7 mouse cellular contexts compared by ENCODE assay signal in the genomic region with DNA sequence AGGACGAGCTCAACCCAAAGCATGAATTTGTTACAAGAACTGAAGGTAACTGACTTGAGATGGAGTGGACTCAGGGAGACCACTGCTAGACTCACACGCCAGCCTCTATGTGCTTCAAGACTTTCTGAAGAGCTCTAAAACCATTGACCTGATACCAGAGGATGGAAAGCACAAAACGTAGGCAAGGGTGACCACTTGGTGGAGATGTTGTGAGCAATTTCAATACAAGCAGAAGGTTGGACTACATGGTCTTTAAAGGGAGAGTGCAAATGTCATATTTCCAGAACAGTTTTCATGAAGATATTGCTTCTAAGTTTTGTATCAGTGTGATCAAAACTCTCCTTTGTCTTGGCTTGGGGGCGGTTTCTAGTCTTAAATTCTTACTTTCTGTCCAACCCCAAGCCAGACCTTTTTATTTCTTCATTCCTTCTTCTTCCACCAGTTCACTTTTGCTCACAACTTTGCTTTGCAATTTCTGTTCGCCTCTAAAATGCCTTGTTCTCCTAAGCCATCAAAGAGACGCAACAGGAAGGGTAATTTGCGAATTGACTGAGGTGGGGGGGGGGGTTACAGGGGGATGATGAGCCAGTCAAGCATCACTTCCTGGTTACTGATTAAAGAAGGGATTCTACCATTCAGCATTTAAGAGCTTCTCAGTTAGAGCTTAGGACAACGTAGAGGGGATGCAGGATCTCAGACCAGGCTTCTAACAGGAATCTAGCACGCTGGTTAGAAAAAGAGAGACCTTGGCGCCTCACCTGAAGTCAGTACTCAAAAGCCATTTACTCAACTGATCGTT. TPM values are rescaled to one million over a fixed set of nuclear protein-coding genes. Genes with fewer than 3 reads are reported as not detected.
DNase-seq lines count a peak whose midpoint lies in the region; ATAC-seq lines count a peak whose summit lies in the region.

No protein-coding gene starts in this region.

- no peaks in the 10 kb centered on the region for H3K36me3 ChIP-seq in forebrain, embryonic 14.5 days (ENCODE audit: control insufficient read depth, insufficient read depth, low read length)
- no peaks in the 10 kb centered on the region for H3K36me3 ChIP-seq in macrophage (ENCODE audit: inconsistent target)

- ATAC-seq in forebrain, embryonic 14.5 days, result no peak

- H3K9ac ChIP-seq in forebrain, embryonic 14.5 days (ENCODE audit: low read length), result no peak overlapping the region

- no peaks in the 10 kb centered on the region for H3K4me1 ChIP-seq in forebrain, embryonic 14.5 days (ENCODE audit: control insufficient read depth, insufficient read depth, low read length)

- no peak overlapping the region for H3K4me3 ChIP-seq in forebrain, embryonic 14.5 days (ENCODE audit: low read depth, low read length)
- H3K4me3 ChIP-seq in macrophage (ENCODE audit: inconsistent target), result peak overlapping the region; percentile 42; the same call in 1 of the 2 replicates

- peak; percentile 70 for DNase-seq in 416B (ENCODE audit: low read depth)
- DNase-seq in CD4-positive, CD25-positive, alpha-beta regulatory T cell, adult 2 months (ENCODE audit: low read depth, low spot score), result peak; percentile 42
- DNase-seq in forebrain, embryonic 14.5 days (ENCODE audit: low spot score), result no peak
- DNase-seq in kidney, adult 9 months, result peak; percentile 50
- no peak for DNase-seq in urinary bladder, adult 18-20 months (ENCODE audit: low spot score in 2 of 2)
- DNase-seq in retina, embryonic 14.5 days (ENCODE audit: low spot score), result no peak

- 47% methylated on average over 11 of the region's 11 CpGs for WGBS in forebrain, embryonic 14.5 days
- 27% methylated on average over 9 of the region's 11 CpGs for WGBS in macrophage (ENCODE audit: missing documents)

- peak overlapping the region; percentile 33 for H3K4me2 ChIP-seq in forebrain, embryonic 14.5 days (ENCODE audit: low read length)

- no peaks in the 10 kb centered on the region for H3K9me3 ChIP-seq in forebrain, embryonic 14.5 days (replicated peaks; ENCODE audit: control insufficient read depth, low read length)

- peaks cover 16% of the 10 kb centered on the region for H3K79me2 ChIP-seq in macrophage (ENCODE audit: inconsistent target)

- no peak overlapping the region for H3K27ac ChIP-seq in forebrain, embryonic 14.5 days (ENCODE audit: low read depth, low read length)
- peak overlapping the region; percentile 90 for H3K27ac ChIP-seq in macrophage

- H3K27me3 ChIP-seq in forebrain, embryonic 14.5 days (replicated peaks; ENCODE audit: control insufficient read depth, insufficient read depth, low read length), result no peaks in the 10 kb centered on the region

RNA-seq across cellular contexts. Expression of gene Mid1ip1, which starts 0.8 kb away (rescaled TPM):
- polyA plus RNA-seq in forebrain, embryonic 14.5 days (2014; fragmentation: Nextera tagmentation; extraction: Ambion mirVana), result 57.7 and 73.6 TPM in 2 replicates
- 10 to 100 TPM in 8 of 26 experiments, 1 to 10 TPM in 18; 3.8 to 22.1 (median 8.3) TPM for total RNA-seq in macrophage (2018; cell fraction: chromatin; rRNA removed)
- 100 to 1,000 TPM in 2 of 26 experiments, 10 to 100 TPM in 24; 36.4 to 103 (median 54.8) TPM for total RNA-seq in macrophage (2018; cell fraction: cytosol; rRNA removed)
- 10 to 100 TPM; 15.3 to 75.8 (median 27.1) TPM for total RNA-seq in macrophage (2018; cell fraction: nucleus; rRNA removed)
- 59.3 to 119 TPM (median 84.9 TPM) in 3 replicates for polyA plus RNA-seq in macrophage (2018)

Comparison
In these comparisons a context has a peak if more than half of its experiments do, and no peak if none do; other contexts are left out.
1. DNase-seq: peak in 416B (single experiment), CD4-positive, CD25-positive, alpha-beta regulatory T cell, adult 2 months (single experiment) and kidney, adult 9 months (single experiment); none in forebrain, embryonic 14.5 days (single experiment), urinary bladder, adult 18-20 months (0 of 2) and retina, embryonic 14.5 days (single experiment).